Comparison of ENCODE assay signal across 10 mouse cellular contexts in genomic region chr10:24823697-24824535, GRCm38 (mm10). TPM values are rescaled to one million over a fixed set of nuclear protein-coding genes. Genes with fewer than 3 reads are reported as not detected.
DNase-seq lines count a peak whose midpoint lies in the region; ATAC-seq and TF ChIP-seq lines count a peak whose summit lies in the region.
"Had no signal": no experiment of that assay in that cellular context is flagged by ENCODE, and none has a peak within 500 bp of the region (broad histone marks: within the 10 kb centered on the region; RNA-seq: fewer than 3 reads in every experiment).

No protein-coding gene starts in this region.

- intact Hi-C loops in gastrocnemius, adult 2 months (cut with DNase I): no loop called here

- WGBS in heart, postnatal 0 days: 61% methylated on average over 16 of the region's 16 CpGs
- 87% methylated on average over 16 of the region's 16 CpGs for WGBS in hindbrain, embryonic 11.5 days

- no peak for ATAC-seq in heart, postnatal 0 days (ENCODE audit: insufficient read depth, low read depth)
- no peak for ATAC-seq in hindbrain, embryonic 11.5 days (ENCODE audit: low FRiP score)

- DNase-seq in gastrocnemius, adult 2 months: peak; percentile 21
- no peak for DNase-seq in gastrocnemius, adult 8-10 months (ENCODE audit: low spot score in 2 of 2)
- peak; percentile 35 to 39 for DNase-seq in B cell, adult 2 months
- DNase-seq in heart, postnatal 0 days (ENCODE audit: low spot score): no peak
- peak; percentile 20 for DNase-seq in lung, postnatal 36 days
- DNase-seq in hindbrain, embryonic 11.5 days (ENCODE audit: low spot score): no peak
- no peak for DNase-seq in retina, embryonic 14.5 days (ENCODE audit: low spot score)
- no peak for DNase-seq in embryo, embryonic 10.5 days (ENCODE audit: low spot score)
- DNase-seq: cerebellum, adult 11-12 months had no signal

- no peaks in the 10 kb centered on the region for H3K36me3 ChIP-seq in heart, postnatal 0 days (replicated peaks; ENCODE audit: control insufficient read depth, insufficient read depth, low read length)
- H3K36me3 ChIP-seq in hindbrain, embryonic 11.5 days (ENCODE audit: control insufficient read depth, insufficient read depth, low read length): no peaks in the 10 kb centered on the region
- H3K36me3 ChIP-seq: hindbrain, embryonic 15.5 days had no signal

- TF ChIP-seq EP300 in heart, postnatal 0 days (IDR thresholded peaks at IDR 0.05; ENCODE audit: low read depth): no peak

- peak overlapping the region; percentile 49 for H3K4me3 ChIP-seq in gastrocnemius, adult 2 months
- H3K4me3 ChIP-seq in heart, postnatal 0 days (ENCODE audit: low read depth, low read length): 0 out of 2 replicates have a peak overlapping the region, but pooled peaks have one; percentile 4
- H3K4me3 ChIP-seq in hindbrain, embryonic 11.5 days (ENCODE audit: low read depth, low read length): no peak overlapping the region
- H3K4me3 ChIP-seq: hindbrain, embryonic 15.5 days had no signal

- no peaks in the 10 kb centered on the region for H3K27me3 ChIP-seq in heart, postnatal 0 days (ENCODE audit: control insufficient read depth, insufficient read depth, low read length)
- H3K27me3 ChIP-seq in hindbrain, embryonic 11.5 days (ENCODE audit: control insufficient read depth, insufficient read depth, low read length): no peaks in the 10 kb centered on the region
- H3K27me3 ChIP-seq: hindbrain, embryonic 15.5 days had no signal

- no peak for TF ChIP-seq CTCF in gastrocnemius, adult 2 months (IDR thresholded peaks at IDR 0.05)
- TF ChIP-seq CTCF in heart, postnatal 0 days (IDR thresholded peaks at IDR 0.05; ENCODE audit: low read depth): no peak

- H3K9me3 ChIP-seq in heart, postnatal 0 days (replicated peaks; ENCODE audit: control insufficient read depth, low read length): no peaks in the 10 kb centered on the region
- no peaks in the 10 kb centered on the region for H3K9me3 ChIP-seq in hindbrain, embryonic 11.5 days (ENCODE audit: control insufficient read depth, low read length)
- H3K9me3 ChIP-seq: hindbrain, embryonic 15.5 days had no signal

- H3K4me2 ChIP-seq in heart, postnatal 0 days (ENCODE audit: low read depth, low read length): peak overlapping the region; percentile 30
- H3K4me2 ChIP-seq in hindbrain, embryonic 11.5 days (replicated peaks; ENCODE audit: low read depth, low read length): no peak overlapping the region
- H3K4me2 ChIP-seq: hindbrain, embryonic 15.5 days had no signal

- no peaks in the 10 kb centered on the region for H3K4me1 ChIP-seq in heart, postnatal 0 days (ENCODE audit: control insufficient read depth, insufficient read depth)
- H3K4me1 ChIP-seq in hindbrain, embryonic 11.5 days (replicated peaks; ENCODE audit: control insufficient read depth, insufficient read depth, low read length): no peaks in the 10 kb centered on the region

- H3K27ac ChIP-seq in gastrocnemius, adult 2 months: peak overlapping the region; percentile 72
- 0 out of 2 replicates have a peak overlapping the region, but pooled peaks have one; percentile 18 for H3K27ac ChIP-seq in heart, postnatal 0 days (ENCODE audit: low read depth)
- no peak overlapping the region for H3K27ac ChIP-seq in hindbrain, embryonic 11.5 days (ENCODE audit: low read depth, low read length)
- H3K27ac ChIP-seq: hindbrain, embryonic 15.5 days had no signal

- no peak overlapping the region for H3K9ac ChIP-seq in heart, postnatal 0 days (replicated peaks; ENCODE audit: low read depth, low read length)
- H3K9ac ChIP-seq in hindbrain, embryonic 11.5 days (ENCODE audit: low read depth, low read length): no peak overlapping the region
- H3K9ac ChIP-seq: hindbrain, embryonic 15.5 days had no signal

RNA-seq across cellular contexts. Expression of gene Enpp3, which starts 18.7 kb away (rescaled TPM):
- total RNA-seq in gastrocnemius, adult 2 months (2021): 1 to 10 TPM; 1.6 to 2.0 TPM
- total RNA-seq in gastrocnemius, adult 8-10 months (2022): 1 to 10 TPM in 3 of 4 experiments, under 1 TPM in 1; 0.87 to 2.3 (median 2.1) TPM
- total RNA-seq in heart, postnatal 0 days (2014; rRNA removed; ENCODE audit: low replicate concordance): 4.5 and 4.7 TPM in 2 replicates
- polyA plus RNA-seq in heart, postnatal 0 days (2015; fragmentation: Nextera tagmentation; extraction: Ambion mirVana): 2.3 and 2.4 TPM in 2 replicates
- polyA plus RNA-seq in hindbrain, embryonic 11.5 days (2014; fragmentation: Nextera tagmentation; extraction: Ambion mirVana): 4.9 and 5.7 TPM in 2 replicates

RNA-seq across cellular contexts. Expression of gene Med23, which starts 45.9 kb away (rescaled TPM):
- 10 to 100 TPM in 1 of 2 experiments, 1 to 10 TPM in 1; 9.8 to 11.7 TPM for total RNA-seq in gastrocnemius, adult 2 months (2021)
- total RNA-seq in gastrocnemius, adult 8-10 months (2022): 1 to 10 TPM; 6.2 to 7.8 (median 7.4) TPM
- total RNA-seq in heart, postnatal 0 days (2014; rRNA removed; ENCODE audit: low replicate concordance): 11.5 and 35.0 TPM in 2 replicates
- 6.2 and 7.1 TPM in 2 replicates for polyA plus RNA-seq in heart, postnatal 0 days (2015; fragmentation: Nextera tagmentation; extraction: Ambion mirVana)
- 29.1 and 32.2 TPM in 2 replicates for polyA plus RNA-seq in hindbrain, embryonic 11.5 days (2014; fragmentation: Nextera tagmentation; extraction: Ambion mirVana)

Comparison
In these comparisons a context has a peak if more than half of its experiments do, and no peak if none do; other contexts are left out.
1. DNase-seq: peak in gastrocnemius, adult 2 months (single experiment), B cell, adult 2 months (2 of 2) and lung, postnatal 36 days (single experiment); none in gastrocnemius, adult 8-10 months (0 of 2), heart, postnatal 0 days (single experiment), hindbrain, embryonic 11.5 days (single experiment), retina, embryonic 14.5 days (single experiment) and embryo, embryonic 10.5 days (single experiment).